Mouse (Mus musculus): ENCODE data around the gene Trappc3. TPM values are rescaled to one million over a fixed set of nuclear protein-coding genes. Genes with fewer than 3 reads are reported as not detected.

The Trappc3 gene
- total RNA-seq, 2 experiments from 2014 or later: 38.5 to 54.6 TPM

GRCm38 (mm10) chr4:126277906-126278564 is 15.9 kb downstream of the Trappc3 start:
- peak; percentile 93 for ATAC-seq (replicated peaks; ENCODE audit: poor library complexity)

- ATAC-seq (replicated peaks; ENCODE audit: poor library complexity): no peak
Observed at GRCm38 (mm10) chr4:126278565-126278915, 16.4 kb downstream of the Trappc3 start.

- ATAC-seq (replicated peaks; ENCODE audit: poor library complexity): no peak
Observed at GRCm38 (mm10) chr4:126278961-126279360, 16.8 kb downstream of the Trappc3 start.

GRCm38 (mm10) chr4:126281706-126282105 is 19.6 kb downstream of the Trappc3 start:
- no peak for ATAC-seq (replicated peaks; ENCODE audit: poor library complexity)

- no peak for ATAC-seq (replicated peaks; ENCODE audit: poor library complexity)
Observed at GRCm38 (mm10) chr4:126283582-126283981, 21.5 kb downstream of the Trappc3 start.

GRCm38 (mm10) chr4:126286492-126286891 is 24.4 kb downstream of the Trappc3 start, which contains the start of gene Col8a2:
Gene Col8a2 (plus strand): TSS chr4:126286793.
- ATAC-seq (replicated peaks; ENCODE audit: poor library complexity): peak; percentile 59

GRCm38 (mm10) chr4:126287302-126287995 is 25.3 kb downstream of the Trappc3 start:
- ATAC-seq (replicated peaks; ENCODE audit: poor library complexity): no peak

- ATAC-seq (replicated peaks; ENCODE audit: poor library complexity): peak; percentile 24; the same call in 1 of the 2 replicates
Observed at GRCm38 (mm10) chr4:126288085-126288666, 26.1 kb downstream of the Trappc3 start.

GRCm38 (mm10) chr4:126290314-126290713 is 28.2 kb downstream of the Trappc3 start:
- no peak for ATAC-seq (replicated peaks; ENCODE audit: poor library complexity)

GRCm38 (mm10) chr4:126291196-126291595 is 29.1 kb downstream of the Trappc3 start:
- no peak for ATAC-seq (replicated peaks; ENCODE audit: poor library complexity)

- ATAC-seq (replicated peaks; ENCODE audit: poor library complexity): no peak
Observed at GRCm38 (mm10) chr4:126295152-126295551, 33.0 kb downstream of the Trappc3 start.

GRCm38 (mm10) chr4:126295937-126296336 is 33.8 kb downstream of the Trappc3 start:
- ATAC-seq (replicated peaks; ENCODE audit: poor library complexity): no peak

GRCm38 (mm10) chr4:126296617-126297101 is 34.5 kb downstream of the Trappc3 start:
- ATAC-seq (replicated peaks; ENCODE audit: poor library complexity): peak; percentile 45

GRCm38 (mm10) chr4:126300916-126301583 is 38.9 kb downstream of the Trappc3 start:
- ATAC-seq (replicated peaks; ENCODE audit: poor library complexity): 0 out of 2 replicates have a peak, but pooled peaks have one; percentile 10

- ATAC-seq (replicated peaks; ENCODE audit: poor library complexity): no peak
Observed at GRCm38 (mm10) chr4:126301584-126302309, 39.6 kb downstream of the Trappc3 start.

- 0 out of 2 replicates have a peak, but pooled peaks have one; percentile 42 for ATAC-seq (replicated peaks; ENCODE audit: poor library complexity)
Observed at GRCm38 (mm10) chr4:126303877-126304276, 41.8 kb downstream of the Trappc3 start.

- ATAC-seq (replicated peaks; ENCODE audit: poor library complexity): no peak
Observed at GRCm38 (mm10) chr4:126305428-126305827, 43.3 kb downstream of the Trappc3 start.

- no peak for ATAC-seq (replicated peaks; ENCODE audit: poor library complexity)
Observed at GRCm38 (mm10) chr4:126306058-126306457, 43.9 kb downstream of the Trappc3 start.

- ATAC-seq (replicated peaks; ENCODE audit: poor library complexity): no peak
Observed at GRCm38 (mm10) chr4:126306827-126307226, 44.7 kb downstream of the Trappc3 start.

GRCm38 (mm10) chr4:126309211-126309921 is 47.2 kb downstream of the Trappc3 start:
- ATAC-seq (replicated peaks; ENCODE audit: poor library complexity): peak; percentile 47

Measured in megakaryocyte progenitor cell, adult 5-6 weeks (primary cell).